Mouse (Mus musculus): Measurements from ENCODE around the gene Usf3.

Usf3 gene

DNA sequence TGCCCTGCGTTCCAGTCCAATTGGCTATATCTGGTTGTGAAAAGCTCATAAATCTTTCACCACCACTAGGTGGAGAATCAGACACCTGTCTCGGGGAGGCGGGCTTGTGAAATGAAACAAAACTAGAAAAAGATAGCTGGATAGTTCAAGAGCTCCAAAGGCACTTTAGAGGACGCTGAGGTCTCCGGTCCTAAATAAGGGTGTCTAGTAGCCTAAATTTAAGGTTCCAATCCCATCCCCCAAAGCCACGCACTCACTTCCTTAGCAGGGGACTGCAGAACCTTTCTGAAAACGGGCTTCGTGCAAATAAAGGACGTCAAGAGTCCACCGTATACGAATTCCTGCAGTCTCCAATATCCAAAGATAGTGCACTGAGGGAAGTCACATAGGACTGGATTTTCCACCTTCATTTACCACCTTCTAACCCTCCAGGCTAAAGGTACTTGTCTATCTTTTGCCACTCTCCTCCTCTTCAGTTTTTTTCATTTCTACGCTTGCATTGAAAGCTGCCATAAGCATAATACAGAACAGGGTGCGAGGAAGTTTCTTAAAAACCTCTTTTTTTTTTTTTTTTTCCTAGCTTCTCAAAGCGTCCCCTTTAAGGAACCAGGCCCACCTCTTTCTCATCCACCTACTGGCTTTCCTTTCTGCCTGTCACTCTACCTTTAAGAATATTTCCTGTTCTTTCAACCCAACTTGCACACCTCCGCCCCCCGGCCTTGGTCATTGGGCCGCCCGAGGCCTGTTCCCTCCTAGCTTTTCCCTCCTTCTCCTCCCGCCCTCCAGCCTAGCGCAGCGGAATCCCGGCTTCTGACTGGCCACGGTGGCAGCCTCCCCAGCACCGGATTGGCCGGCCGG is 520 bp upstream of the Usf3 start:
- DNase-seq (ENCODE audit: extremely low read depth, insufficient read length, low spot score) = peak; percentile 96

DNA sequence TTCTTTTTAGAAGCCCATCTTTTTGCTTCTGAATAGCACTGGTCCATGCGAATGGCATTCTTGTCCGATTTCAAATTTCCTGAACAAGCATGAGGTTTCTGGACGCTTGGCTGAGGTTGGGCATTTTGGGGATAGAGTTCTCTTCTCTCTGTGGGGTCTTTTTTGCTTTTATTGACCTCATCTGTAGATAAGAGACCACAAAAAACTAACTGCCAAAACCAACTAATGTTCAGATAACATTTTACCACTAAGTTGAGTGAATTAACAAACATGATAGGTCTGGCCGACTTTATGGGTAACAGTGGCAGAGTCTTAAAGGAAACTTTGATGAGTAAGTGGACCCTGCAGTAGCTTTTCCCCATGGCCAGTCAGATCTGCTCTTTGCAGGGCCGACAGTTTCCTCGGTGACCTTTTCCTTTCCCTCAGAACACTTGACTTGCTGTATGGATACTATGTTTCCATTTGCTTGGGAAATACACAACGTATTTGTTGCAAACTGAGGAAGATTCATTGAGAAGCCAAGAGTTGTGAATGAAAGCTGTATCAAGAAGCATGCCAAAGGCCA is 1.0 kb downstream of the Usf3 start:
- DNase-seq (ENCODE audit: extremely low read depth, insufficient read length, low spot score) = peak; percentile 3

DNA sequence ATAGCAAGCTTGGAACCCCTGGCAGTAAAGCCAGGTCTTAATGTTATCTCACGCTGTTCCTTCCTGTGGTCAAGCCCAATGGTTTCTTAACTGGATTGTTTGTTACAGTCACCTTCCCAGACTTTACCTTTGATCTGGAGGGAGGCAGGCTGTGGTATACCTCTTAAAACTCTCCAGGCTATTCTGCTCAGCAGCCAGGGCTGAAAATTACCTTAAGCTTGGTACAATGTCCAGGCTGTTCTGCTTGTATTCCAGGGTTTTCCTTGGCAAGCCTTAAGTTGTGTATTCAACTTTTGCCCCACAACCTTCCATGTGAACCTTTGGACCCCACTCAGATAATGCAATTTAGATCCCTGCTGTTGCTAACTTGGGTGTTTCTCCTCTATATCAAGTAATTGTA is 2.0 kb downstream of the Usf3 start:
- no peak for DNase-seq (ENCODE audit: extremely low read depth, insufficient read length, low spot score)

DNA sequence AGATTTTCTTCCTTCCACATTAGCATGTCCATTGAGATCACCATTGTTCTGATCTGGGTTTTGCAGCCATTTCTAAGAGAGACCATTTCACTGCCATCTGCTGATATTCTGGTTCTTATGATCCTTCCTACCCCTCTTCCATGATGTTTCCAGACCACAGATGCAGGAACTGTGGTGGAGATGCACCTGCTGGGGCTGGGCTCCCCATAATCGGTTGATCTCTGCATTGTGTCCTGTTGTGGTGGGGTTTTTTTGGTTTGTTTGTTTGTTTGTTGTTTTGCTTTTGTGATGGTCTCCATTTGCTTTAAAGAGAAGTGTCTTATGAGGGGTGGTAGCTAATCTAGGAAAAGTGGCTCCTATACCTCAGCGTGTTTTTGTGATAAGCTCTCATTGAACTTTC is 3.5 kb downstream of the Usf3 start:
- DNase-seq (ENCODE audit: extremely low read depth, insufficient read length, low spot score) = no peak

DNA sequence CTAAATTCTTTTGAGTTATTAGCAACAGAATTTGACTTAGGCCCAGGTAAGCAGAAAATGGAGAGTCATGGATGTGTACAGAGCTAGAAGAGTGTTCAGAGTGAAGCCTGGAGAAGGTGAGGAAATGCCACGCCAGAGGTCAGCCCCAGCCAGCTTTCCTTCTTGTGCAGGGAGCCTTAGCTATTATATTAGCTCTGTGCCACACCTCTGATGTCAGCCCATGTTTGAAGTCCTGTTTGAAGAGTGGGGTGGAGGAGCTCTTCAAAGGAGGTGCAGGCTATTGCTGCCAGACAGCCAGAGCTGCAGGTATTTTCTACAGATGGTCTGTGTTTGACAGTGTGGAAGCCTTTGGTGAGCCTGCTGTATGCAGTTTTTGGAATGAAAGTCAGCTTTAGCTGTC is 5.5 kb downstream of the Usf3 start:
- DNase-seq (ENCODE audit: extremely low read depth, insufficient read length, low spot score) = no peak

DNA sequence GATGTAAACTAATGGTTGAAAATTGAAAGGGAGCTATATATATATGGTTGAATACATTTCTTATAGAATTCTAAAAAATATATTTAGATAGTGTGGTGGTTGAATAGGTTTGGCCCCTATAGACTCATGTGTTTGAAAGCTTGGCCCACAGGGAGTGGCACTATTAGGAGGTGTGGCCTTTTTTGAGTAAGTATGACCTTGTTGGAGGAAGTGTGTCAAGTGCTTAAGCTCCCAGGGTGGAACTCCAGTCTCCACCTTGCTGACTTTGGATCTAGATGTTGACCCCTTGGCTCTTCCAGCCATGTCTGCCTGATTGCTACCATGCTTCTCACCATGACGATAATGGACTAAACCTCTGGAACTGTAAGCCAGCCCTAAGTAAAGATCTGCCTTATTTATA is 9.6 kb downstream of the Usf3 start:
- no peak for DNase-seq (ENCODE audit: extremely low read depth, insufficient read length, low spot score)

DNA sequence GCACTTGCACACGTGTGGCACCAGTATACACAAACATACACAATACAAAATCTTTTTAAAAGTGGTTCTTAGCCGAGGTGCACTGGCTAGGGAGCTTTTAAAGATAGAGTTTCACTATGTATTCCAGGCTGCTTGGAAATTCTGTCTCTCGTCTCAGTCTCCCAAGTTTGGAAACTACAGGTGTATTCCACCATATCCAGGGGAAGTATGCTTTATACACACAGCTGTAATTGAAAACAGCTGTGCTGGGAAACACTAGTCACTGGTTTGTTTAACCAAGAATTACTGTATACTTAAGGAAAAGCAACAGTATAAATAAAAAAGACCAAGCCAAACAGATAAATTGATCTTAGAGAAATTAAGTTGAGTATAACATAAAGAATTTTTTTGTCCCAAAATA is 11.7 kb downstream of the Usf3 start:
- no peak for DNase-seq (ENCODE audit: extremely low read depth, insufficient read length, low spot score)

DNA sequence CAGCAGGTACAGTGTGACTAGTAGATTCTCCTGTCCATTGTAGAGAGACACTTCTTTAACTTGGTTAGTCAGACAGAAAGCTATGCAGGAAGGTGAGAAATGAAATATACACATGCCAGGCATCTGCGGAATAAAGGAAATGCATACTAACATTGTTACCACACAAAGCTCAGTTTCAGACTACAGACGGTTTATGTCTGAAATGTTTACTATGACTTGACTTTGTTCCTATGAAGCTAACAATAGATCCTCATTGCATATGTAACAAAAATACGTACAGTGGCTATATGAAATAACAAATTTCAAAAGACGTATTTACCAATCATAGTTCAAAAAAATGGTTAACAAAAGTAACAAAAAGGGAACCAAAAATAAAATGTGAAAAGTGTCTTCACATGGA is 14.1 kb downstream of the Usf3 start:
- no peak for DNase-seq (ENCODE audit: extremely low read depth, insufficient read length, low spot score)

DNA sequence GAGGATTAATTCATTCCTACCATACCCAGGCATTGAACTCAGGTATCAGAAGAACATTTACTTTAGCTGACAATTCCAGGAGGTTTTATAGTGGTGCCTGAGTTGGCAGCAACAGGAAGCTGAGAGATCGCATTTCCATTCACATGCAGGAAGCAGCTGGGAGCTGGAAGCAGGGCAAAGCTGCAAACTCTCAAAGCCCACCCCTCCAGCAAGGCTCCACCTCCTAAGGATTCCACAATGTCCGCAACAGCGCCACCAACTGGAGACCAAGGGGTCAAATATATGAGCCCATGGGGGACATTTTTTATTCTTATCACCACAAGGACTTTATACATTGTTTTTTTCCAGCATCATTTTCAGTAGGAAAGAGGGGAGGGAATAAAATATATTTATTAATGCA is 15.7 kb downstream of the Usf3 start:
- DNase-seq (ENCODE audit: extremely low read depth, insufficient read length, low spot score) = no peak

DNA sequence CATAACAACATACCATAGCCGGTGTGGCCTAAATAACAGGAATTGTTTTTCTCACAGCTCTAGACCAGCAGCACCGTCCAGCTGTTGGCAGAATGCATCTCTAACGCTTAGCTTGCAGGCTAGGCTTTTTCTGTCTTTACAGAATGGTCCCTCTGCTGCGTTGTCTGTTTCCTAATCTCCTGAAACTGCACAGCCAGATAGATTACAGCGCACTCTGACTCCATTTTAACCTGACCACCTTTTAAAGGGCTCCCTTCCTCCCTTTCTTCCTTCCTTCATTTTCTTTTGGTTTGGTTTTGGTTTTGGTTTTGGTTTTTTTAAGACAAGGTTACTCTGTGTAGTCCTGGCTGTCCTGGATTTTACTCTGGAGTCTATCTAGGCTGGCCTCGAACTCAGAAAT is 17.0 kb downstream of the Usf3 start:
- no peak for DNase-seq (ENCODE audit: extremely low read depth, insufficient read length, low spot score)

DNA sequence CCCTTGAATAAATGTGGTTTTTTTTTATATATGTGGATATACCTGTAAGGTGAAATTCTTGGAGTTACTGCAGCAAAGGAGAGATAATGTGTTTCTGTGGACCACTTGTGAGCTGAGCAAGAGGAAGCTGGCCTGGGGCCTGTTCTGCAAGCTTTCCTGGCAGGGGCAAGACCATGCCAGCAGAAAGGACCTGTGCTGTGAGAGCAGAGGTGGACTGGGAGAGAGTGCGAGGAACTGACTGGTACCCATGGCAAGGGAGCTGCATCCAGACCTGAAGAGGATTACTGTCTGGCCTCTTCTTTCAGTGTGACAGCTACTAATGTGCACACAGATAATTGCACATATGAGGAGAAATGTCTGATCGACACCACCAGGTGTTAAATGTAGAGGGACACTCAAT is 17.9 kb downstream of the Usf3 start:
- no peak for DNase-seq (ENCODE audit: extremely low read depth, insufficient read length, low spot score)

DNA sequence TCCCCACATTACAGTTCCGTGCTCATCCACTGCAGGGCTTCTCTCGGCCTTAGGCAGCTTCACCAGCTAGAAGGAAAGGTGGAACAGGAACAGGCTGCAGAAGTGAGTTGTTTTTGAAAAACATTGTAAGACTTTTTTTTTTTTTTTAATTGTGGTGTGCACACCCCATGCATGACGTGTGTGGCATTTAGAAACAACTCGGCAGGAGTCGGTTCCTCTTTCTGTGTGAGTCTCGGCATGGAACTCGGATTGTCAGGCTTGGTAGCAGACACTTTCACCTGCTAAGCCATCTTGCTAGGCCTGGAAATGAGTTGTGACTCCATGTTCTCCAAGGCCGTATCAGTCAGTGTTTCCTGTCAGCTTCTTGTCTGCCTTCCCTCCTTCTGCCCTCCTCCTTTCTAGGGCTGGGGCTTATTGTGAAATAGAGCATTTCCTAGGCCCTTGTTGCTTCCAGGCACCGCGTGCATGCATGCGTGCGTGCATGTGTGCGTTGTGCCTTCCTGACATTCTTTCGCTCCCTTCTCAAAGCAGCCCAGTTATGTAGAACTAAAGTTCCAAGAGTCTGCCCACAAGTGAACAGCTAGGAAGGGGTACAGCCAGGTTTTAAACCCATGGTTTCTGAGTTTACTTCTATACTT is 26.1 kb downstream of the Usf3 start:
- no peak for DNase-seq (ENCODE audit: extremely low read depth, insufficient read length, low spot score)

DNA sequence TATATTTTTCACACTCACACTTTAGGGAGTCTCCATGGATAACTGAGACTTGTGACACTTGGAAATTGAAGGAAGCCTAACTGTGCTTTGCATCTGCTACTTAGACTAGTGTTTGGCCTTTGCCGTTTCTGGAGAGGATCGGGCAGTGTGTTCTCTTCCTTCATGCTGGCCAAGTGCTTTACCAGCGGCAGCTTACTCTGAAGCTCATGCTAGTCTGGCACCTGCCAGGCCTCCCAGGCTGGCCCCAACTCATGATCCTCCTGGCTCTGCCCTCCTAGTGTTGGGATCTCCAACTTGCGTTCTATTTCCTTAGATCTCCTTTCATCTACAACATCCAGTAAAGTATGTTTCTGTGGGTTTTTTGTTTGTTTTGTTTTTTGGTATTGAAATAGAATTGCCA is 27.1 kb downstream of the Usf3 start:
- no peak for DNase-seq (ENCODE audit: extremely low read depth, insufficient read length, low spot score)

DNA sequence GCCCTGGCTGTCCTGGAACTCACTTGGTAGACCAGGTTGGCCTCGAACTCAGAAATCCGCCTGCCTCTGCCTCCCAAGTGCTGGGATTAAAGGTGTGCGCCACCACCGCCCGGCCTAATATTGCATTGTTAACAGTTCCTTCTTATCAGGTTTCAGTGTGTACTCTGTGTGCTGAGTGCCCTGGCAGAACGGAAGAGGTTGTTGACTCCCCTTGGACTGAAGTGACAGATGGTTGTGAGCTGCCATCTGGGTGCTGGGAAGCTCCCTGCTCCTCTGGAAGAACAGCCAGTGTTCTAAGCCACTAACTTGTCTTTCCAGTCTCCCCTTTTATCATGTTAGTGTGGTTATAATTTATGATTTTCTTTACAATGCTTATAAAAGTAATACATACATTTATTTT is 31.3 kb downstream of the Usf3 start:
- DNase-seq (ENCODE audit: extremely low read depth, insufficient read length, low spot score) = no peak

DNA sequence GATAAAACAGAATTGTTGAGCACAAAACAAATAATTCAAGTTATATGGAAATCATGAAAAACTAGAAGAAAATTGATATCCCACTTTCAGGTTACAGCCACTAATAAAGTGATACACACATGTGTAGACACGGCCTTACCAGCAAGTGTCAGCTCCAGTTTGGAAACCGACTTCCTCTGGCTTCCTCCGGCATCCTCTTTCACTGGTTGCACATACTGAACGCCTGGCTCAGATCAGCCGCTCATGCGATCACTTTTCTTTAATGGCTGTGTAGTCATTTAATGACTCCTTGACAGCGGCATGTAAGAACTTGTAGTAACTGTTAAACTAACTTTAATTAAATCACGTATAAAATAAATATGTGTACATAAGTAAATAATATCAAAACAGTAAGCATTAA is 32.9 kb downstream of the Usf3 start:
- no peak for DNase-seq (ENCODE audit: extremely low read depth, insufficient read length, low spot score)

DNA sequence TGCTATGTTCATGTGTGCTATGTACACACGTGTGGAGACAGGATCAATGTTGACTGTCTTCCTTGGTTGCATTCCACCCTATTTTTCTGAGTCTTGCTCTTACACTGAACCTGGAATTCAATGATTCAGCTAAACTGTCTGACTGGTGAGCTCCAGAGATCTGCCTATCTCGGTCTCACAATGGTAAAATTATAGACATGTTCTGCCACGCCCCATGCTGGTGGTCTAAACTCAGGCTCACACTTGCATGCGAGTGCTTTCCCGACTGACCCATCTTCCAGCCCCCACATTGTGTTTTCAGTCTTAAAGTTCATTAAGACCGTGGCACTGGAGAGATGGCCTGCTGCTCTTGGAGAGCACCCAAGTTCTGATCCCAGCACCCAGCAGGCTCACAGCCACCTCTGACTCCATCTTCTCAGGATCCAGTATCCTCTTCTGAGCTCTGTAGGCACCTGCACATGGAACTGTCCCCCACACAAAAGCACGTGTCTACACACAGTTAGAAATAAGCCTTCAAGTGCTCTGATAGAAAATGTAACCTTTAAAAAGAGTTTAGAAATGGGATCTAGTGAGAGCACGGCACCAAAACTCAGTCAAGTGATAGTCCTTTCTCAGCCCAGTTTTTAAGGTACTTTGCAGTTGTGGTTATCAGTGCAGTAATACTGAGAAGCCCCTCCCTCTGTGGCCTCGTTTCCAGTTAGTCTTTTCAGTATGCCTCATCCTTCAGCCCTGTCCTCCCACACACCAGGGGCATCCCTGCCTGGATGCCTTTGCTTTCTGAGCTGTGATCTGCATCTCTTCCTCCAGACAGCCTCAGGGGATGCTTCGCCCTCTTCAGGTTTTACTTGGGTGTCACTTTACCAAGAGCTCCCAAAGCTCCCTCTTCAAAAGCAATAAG is 37.4 kb downstream of the Usf3 start:
- DNase-seq (ENCODE audit: extremely low read depth, insufficient read length, low spot score) = no peak

DNA sequence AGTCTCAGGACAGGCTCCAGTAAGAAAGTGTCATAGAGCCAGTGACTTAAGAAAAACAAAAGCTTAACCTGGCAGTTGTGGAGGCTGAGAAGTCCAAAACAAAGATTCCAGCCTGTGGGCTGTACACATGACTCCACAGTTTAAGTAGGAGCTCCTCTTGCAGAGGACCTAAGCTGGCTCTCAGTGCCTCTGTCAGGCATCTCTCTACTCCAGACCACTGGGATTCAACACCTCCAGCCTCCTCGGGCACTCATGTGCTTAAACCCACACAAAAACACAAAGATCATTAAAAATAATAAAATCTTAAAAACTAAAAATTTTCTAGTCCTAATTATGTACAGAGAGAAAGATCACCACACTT is 38.0 kb downstream of the Usf3 start:
- DNase-seq (ENCODE audit: extremely low read depth, insufficient read length, low spot score) = no peak

DNA sequence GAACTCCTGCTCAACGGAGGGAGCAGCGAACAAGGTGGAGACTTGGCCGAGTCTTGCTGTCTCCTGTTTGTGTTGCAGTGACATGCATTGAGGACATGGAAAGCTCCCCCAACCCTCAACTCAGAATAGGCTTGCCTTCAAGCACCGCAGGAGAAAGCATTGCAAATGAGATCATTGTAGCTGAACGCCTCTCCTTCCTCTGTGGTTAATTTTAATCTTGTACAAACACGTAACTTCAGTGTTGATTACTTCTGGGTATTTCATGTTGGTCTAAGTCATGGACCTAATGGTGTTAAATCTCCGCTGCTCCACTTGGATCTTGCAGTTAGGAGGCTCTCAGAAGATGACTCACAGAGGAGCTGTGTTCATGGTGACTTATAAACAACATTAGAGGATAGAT is 39.7 kb downstream of the Usf3 start:
- no peak for DNase-seq (ENCODE audit: extremely low read depth, insufficient read length, low spot score)

DNA sequence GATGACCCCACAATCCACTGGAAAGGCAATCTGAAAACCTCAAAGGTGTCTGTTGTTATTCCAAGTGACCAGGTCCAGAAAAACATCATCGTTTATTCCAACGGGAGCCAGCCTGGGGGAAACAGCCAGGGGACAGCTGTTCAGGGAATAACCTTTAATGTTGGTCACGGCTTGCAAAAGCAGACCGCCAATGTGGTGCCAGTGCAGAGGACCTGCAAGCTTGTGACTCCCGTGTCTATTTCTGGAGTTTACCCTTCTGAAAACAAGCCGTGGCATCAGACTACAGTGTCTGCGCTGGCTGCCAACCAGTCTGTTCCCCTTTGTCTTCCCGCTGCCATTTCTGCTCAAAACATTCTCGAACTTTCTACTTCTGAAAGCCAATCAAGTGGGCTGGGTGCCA is 42.5 kb downstream of the Usf3 start:
- DNase-seq (ENCODE audit: extremely low read depth, insufficient read length, low spot score) = no peak

DNA sequence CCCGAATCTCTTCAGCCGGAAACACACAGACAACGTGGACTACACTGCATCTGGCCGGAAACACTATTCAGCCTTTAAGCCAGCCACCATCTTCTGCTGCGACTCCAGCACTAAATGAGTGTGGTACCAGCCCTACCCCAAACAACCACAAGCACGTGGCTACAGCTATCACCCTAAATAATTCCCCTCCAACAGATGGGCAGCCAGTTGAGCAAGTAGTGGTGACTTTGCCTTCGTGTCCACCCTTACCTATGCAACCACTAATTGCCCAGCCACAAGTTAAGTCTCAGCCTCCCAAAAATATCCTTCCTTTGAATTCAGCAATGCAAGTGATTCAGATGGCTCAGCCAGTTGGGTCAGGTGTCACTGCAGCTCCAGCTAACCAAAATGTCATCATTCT is 43.4 kb downstream of the Usf3 start:
- DNase-seq (ENCODE audit: extremely low read depth, insufficient read length, low spot score) = no peak

DNA sequence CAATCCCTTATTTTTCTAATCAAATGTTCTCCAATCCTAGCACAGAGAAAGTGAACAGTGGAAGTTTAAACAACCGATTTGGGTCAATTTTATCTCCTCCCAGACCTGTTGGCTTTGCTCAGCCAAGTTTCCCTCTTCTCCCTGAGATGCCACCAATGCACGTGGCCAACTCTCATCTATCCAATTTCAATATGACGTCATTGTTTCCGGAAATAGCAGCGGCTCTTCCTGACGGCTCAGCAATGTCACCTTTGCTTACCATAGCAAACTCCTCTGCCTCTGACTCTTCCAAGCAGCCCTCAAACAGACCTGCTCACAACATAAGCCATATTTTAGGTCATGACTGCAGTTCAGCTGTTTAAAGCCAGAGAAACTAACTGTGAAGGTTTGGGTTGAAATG is 48.4 kb downstream of the Usf3 start:
- DNase-seq (ENCODE audit: extremely low read depth, insufficient read length, low spot score) = no peak
